Mouse (Mus musculus) embryonic facial prominence, embryonic 13.5 days (tissue): ENCODE data around the gene Anxa4. TPM values are rescaled to one million over a fixed set of nuclear protein-coding genes. Genes with fewer than 3 reads are reported as not detected.

ENCODE experiments used
- ATAC-seq: fragments of 200-750 bp; cut with Nextera tagmentation; 2 replicates; pipeline ENCODE4 v1.8.0; 2017; ENCODE audit warnings: low read depth; ENCODE audit not compliant: insufficient number of reproducible peaks, insufficient read depth, low FRiP score, low TSS enrichment
- H3K27ac ChIP-seq: fragments of 300-500 bp; sonication (generic); 2 replicates; pipeline ENCODE4 v1.5.1; 2015; ENCODE audit warnings: moderate library complexity, mild to moderate bottlenecking, inconsistent platforms
- H3K27me3 ChIP-seq: fragments of 300-500 bp; sonication (generic); 2 replicates; pipeline ENCODE4 v1.6.1; 2015; ENCODE audit warnings: mild to moderate bottlenecking, inconsistent platforms
- H3K36me3 ChIP-seq: fragments of 300-500 bp; sonication (generic); 2 replicates; pipeline ENCODE4 v1.6.1; 2015; ENCODE audit warnings: mild to moderate bottlenecking, inconsistent platforms
- H3K4me1 ChIP-seq: fragments of 300-500 bp; sonication (generic); 2 replicates; pipeline ENCODE4 v1.6.1; 2015; ENCODE audit warnings: inconsistent platforms
- H3K4me2 ChIP-seq: fragments of 300-500 bp; sonication (generic); 2 replicates; pipeline ENCODE4 v1.6.1; 2015; ENCODE audit warnings: moderate library complexity, mild to moderate bottlenecking, inconsistent platforms
- H3K4me3 ChIP-seq: fragments of 300-500 bp; sonication (generic); 2 replicates; pipeline ENCODE4 v1.5.1; 2015; ENCODE audit warnings: mild to moderate bottlenecking, inconsistent platforms
- H3K9ac ChIP-seq: fragments of 300-500 bp; sonication (generic); 2 replicates; pipeline ENCODE4 v1.6.1; 2015; ENCODE audit warnings: mild to moderate bottlenecking, inconsistent platforms
- H3K9me3 ChIP-seq: fragments of 300-500 bp; sonication (generic); 2 replicates; pipeline ENCODE4 v1.6.1; 2016; ENCODE audit warnings: inconsistent platforms
- WGBS: fragments of 180-500 bp; shearing (Covaris S2); methylation state at CpG from one replicate; pipeline ENCODE4 v1.1.7; 2015; ENCODE audit warnings: mixed read lengths; 5-methylcytosine and 5-hydroxymethylcytosine counted together
- polyA plus RNA-seq: library from polyadenylated mRNA; unstranded; fragments of >200 nt; fragmentation: Nextera tagmentation; extraction: Ambion mirVana; gene quantifications from 2 replicates; pipeline ENCODE4 v1.2.1, GENCODE M21; 2015

Anxa4 gene
- polyA plus RNA-seq, 1 experiment from 2014 or later, result 32.5 TPM

- no peak overlapping the region for H3K4me2 ChIP-seq
- H3K9ac ChIP-seq, result no peak overlapping the region
- 78% methylated on average over 6 of the region's 6 CpGs for WGBS
- H3K27ac ChIP-seq, result no peak overlapping the region
- H3K27me3 ChIP-seq, result no peaks in the 10 kb centered on the region
- H3K4me1 ChIP-seq, result no peaks in the 10 kb centered on the region
- no peak for ATAC-seq
- no peaks in the 10 kb centered on the region for H3K9me3 ChIP-seq
- H3K36me3 ChIP-seq, result no peaks in the 10 kb centered on the region
- no peak overlapping the region for H3K4me3 ChIP-seq
Measured at GRCm38 (mm10) chr6:86774937-86775336, 18.4 kb downstream of the Anxa4 start.

GRCm38 (mm10) chr6:86773830-86774229 lies 19.6 kb downstream of the Anxa4 start:
- no peaks in the 10 kb centered on the region for H3K9me3 ChIP-seq
- H3K27me3 ChIP-seq, result no peaks in the 10 kb centered on the region
- H3K4me1 ChIP-seq, result no peaks in the 10 kb centered on the region
- H3K36me3 ChIP-seq, result no peaks in the 10 kb centered on the region
- no peak overlapping the region for H3K4me2 ChIP-seq
- ATAC-seq, result no peak
- H3K27ac ChIP-seq, result no peak overlapping the region
- 82% methylated on average over 4 of the region's 4 CpGs for WGBS
- no peak overlapping the region for H3K4me3 ChIP-seq
- no peak overlapping the region for H3K9ac ChIP-seq

GRCm38 (mm10) chr6:86772631-86773030 lies 20.8 kb downstream of the Anxa4 start:
- no peak overlapping the region for H3K27ac ChIP-seq
- no peaks in the 10 kb centered on the region for H3K36me3 ChIP-seq
- H3K4me1 ChIP-seq, result no peaks in the 10 kb centered on the region
- no peak overlapping the region for H3K4me2 ChIP-seq
- H3K9me3 ChIP-seq, result no peaks in the 10 kb centered on the region
- H3K27me3 ChIP-seq, result no peaks in the 10 kb centered on the region
- no peak for ATAC-seq
- WGBS, result 80% methylated on average over 7 of the region's 7 CpGs
- no peak overlapping the region for H3K4me3 ChIP-seq
- H3K9ac ChIP-seq, result no peak overlapping the region

GRCm38 (mm10) chr6:86768938-86769337 lies 24.4 kb downstream of the Anxa4 start:
- no peak for ATAC-seq

GRCm38 (mm10) chr6:86768186-86768776 lies 25.1 kb downstream of the Anxa4 start:
- ATAC-seq, result no peak
- WGBS, result 83% methylated on average over 4 of the region's 4 CpGs

More at GRCm38 (mm10) chr6:86768938-86769337, 24.4 kb downstream of the Anxa4 start:
- H3K9ac ChIP-seq, result no peak overlapping the region
- whole genome bisulfite sequencing, result 84% methylated on average over 4 of the region's 4 CpGs
- H3K27ac ChIP-seq, result no peak overlapping the region
- H3K9me3 ChIP-seq, result no peaks in the 10 kb centered on the region
- H3K27me3 ChIP-seq, result no peaks in the 10 kb centered on the region
- H3K4me2 ChIP-seq, result no peak overlapping the region
- no peak overlapping the region for H3K4me3 ChIP-seq
- no peaks in the 10 kb centered on the region for H3K4me1 ChIP-seq
- no peaks in the 10 kb centered on the region for H3K36me3 ChIP-seq

GRCm38 (mm10) chr6:86767465-86767864 lies 25.9 kb downstream of the Anxa4 start:
- no peaks in the 10 kb centered on the region for H3K27me3 ChIP-seq
- no peaks in the 10 kb centered on the region for H3K9me3 ChIP-seq
- no peak overlapping the region for H3K4me3 ChIP-seq
- H3K9ac ChIP-seq, result no peak overlapping the region
- 76% methylated on average over 3 of the region's 3 CpGs for WGBS
- no peak for ATAC-seq
- H3K4me1 ChIP-seq, result no peaks in the 10 kb centered on the region
- no peaks in the 10 kb centered on the region for H3K36me3 ChIP-seq
- H3K27ac ChIP-seq, result no peak overlapping the region
- no peak overlapping the region for H3K4me2 ChIP-seq

More at GRCm38 (mm10) chr6:86768186-86768776, 25.1 kb downstream of the Anxa4 start:
- Histone ChIP-seq H3K4me2 (no peak overlapping the region), H3K27me3 (no peaks in the 10 kb centered on the region), H3K36me3 (no peaks in the 10 kb centered on the region), H3K9ac (no peak overlapping the region), H3K9me3 (no peaks in the 10 kb centered on the region), H3K27ac (no peak overlapping the region), H3K4me1 (no peaks in the 10 kb centered on the region), H3K4me3 (no peak overlapping the region)

GRCm38 (mm10) chr6:86765637-86766059 lies 27.7 kb downstream of the Anxa4 start:
- Histone ChIP-seq H3K27ac (no peak overlapping the region), H3K9me3 (no peaks in the 10 kb centered on the region), H3K9ac (no peak overlapping the region), H3K4me2 (no peak overlapping the region), H3K36me3 (no peaks in the 10 kb centered on the region), H3K4me3 (no peak overlapping the region), H3K27me3 (no peaks in the 10 kb centered on the region), H3K4me1 (no peaks in the 10 kb centered on the region)
- WGBS, result 67% methylated on average over 6 of the region's 6 CpGs
- no peak for ATAC-seq

GRCm38 (mm10) chr6:86754105-86754863 lies 39.1 kb downstream of the Anxa4 start:
- no peak for ATAC-seq
- Histone ChIP-seq H3K4me1 (no peaks in the 10 kb centered on the region), H3K9me3 (0 out of 2 replicates have a peak, but pooled peaks cover 3% of the 10 kb centered on the region), H3K9ac (no peak overlapping the region), H3K27me3 (no peaks in the 10 kb centered on the region), H3K27ac (no peak overlapping the region), H3K36me3 (peaks cover 15% of the 10 kb centered on the region), H3K4me3 (no peak overlapping the region), H3K4me2 (no peak overlapping the region)
- 84% methylated on average over 10 of the region's 10 CpGs for whole genome bisulfite sequencing

GRCm38 (mm10) chr6:86752843-86753485 lies 40.4 kb downstream of the Anxa4 start:
- Histone ChIP-seq H3K27me3 (no peaks in the 10 kb centered on the region), H3K9ac (no peak overlapping the region), H3K4me1 (no peaks in the 10 kb centered on the region), H3K27ac (no peak overlapping the region), H3K9me3 (0 out of 2 replicates have a peak, but pooled peaks cover 3% of the 10 kb centered on the region), H3K4me2 (no peak overlapping the region), H3K4me3 (no peak overlapping the region), H3K36me3 (peaks cover 15% of the 10 kb centered on the region)
- WGBS, result 77% methylated on average over 5 of the region's 5 CpGs
- no peak for ATAC-seq

GRCm38 (mm10) chr6:86750961-86751360 lies 42.4 kb downstream of the Anxa4 start:
- ATAC-seq, result no peak
- Histone ChIP-seq H3K27me3 (no peaks in the 10 kb centered on the region), H3K9me3 (0 out of 2 replicates have a peak, but pooled peaks cover 3% of the 10 kb centered on the region), H3K4me1 (no peaks in the 10 kb centered on the region), H3K36me3 (peaks cover 11% of the 10 kb centered on the region), H3K27ac (no peak overlapping the region), H3K9ac (no peak overlapping the region), H3K4me3 (no peak overlapping the region), H3K4me2 (no peak overlapping the region)
- WGBS, result 89% methylated on average over 4 of the region's 4 CpGs

GRCm38 (mm10) chr6:86749817-86750216 lies 43.6 kb downstream of the Anxa4 start:
- no peaks in the 10 kb centered on the region for H3K27me3 ChIP-seq
- no peaks in the 10 kb centered on the region for H3K4me1 ChIP-seq
- H3K4me3 ChIP-seq, result no peak overlapping the region
- no peak overlapping the region for H3K4me2 ChIP-seq
- H3K9me3 ChIP-seq, result 0 out of 2 replicates have a peak, but pooled peaks cover 3% of the 10 kb centered on the region
- no peak overlapping the region for H3K9ac ChIP-seq
- H3K27ac ChIP-seq, result no peak overlapping the region
- no peak for ATAC-seq
- peaks cover 11% of the 10 kb centered on the region for H3K36me3 ChIP-seq
- WGBS, result 79% methylated on average over 4 of the region's 4 CpGs
